30 mouse cellular contexts compared by ENCODE assay signal in the genomic region with DNA sequence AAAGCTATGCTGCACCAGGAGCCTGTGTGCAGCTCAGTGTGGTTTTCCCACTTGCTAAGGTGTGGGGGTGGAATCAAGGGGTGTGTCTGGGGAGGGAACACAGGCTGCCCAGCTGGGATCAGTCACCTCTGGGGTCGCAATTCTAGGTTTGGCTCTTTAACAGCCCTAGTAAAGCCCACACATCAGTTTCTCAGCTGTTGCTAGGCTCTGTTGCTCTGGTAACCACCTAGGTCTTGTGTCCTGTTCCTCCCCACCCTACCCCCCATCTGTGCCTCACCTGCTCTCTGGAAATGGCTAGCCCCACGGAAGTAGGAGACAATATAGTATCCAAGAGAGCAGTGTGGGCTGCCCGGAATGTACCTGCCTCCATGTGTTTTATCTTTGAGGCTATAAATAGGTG. TPM values are rescaled to one million over a fixed set of nuclear protein-coding genes. Genes with fewer than 3 reads are reported as not detected.
A peak's percentile ranks its signal among the peaks of the same experiment; 100 is the strongest.
DNase-seq lines count a peak whose midpoint lies in the region; ATAC-seq and TF ChIP-seq lines count a peak whose summit lies in the region.
"Had no signal": no experiment of that assay in that cellular context is flagged by ENCODE, and none has a peak within 500 bp of the region (broad histone marks: within the 10 kb centered on the region; RNA-seq: fewer than 3 reads in every experiment).

No protein-coding gene starts in this region.

- peaks cover 30% of the 10 kb centered on the region for H3K4me1 ChIP-seq in heart, embryonic 15.5 days (replicated peaks)
- H3K4me1 ChIP-seq in midbrain, embryonic 13.5 days (replicated peaks), result peaks cover 33% of the 10 kb centered on the region
- peaks cover 5% of the 10 kb centered on the region for H3K4me1 ChIP-seq in midbrain, postnatal 0 days (ENCODE audit: insufficient read depth, low read length)
- no peaks in the 10 kb centered on the region for H3K4me1 ChIP-seq in stomach, postnatal 0 days (replicated peaks; ENCODE audit: control insufficient read depth, insufficient read depth)

- no peak for DNase-seq in heart, postnatal 14 days
- no peak for DNase-seq in midbrain, postnatal 0 days (ENCODE audit: low spot score)
- peak; percentile 50 for DNase-seq in brain, adult 2 months (ENCODE audit: low read depth, low spot score)
- DNase-seq in stomach, postnatal 0 days (ENCODE audit: low spot score), result no peak
- no peak for DNase-seq in kidney, adult 11 months
- DNase-seq: adrenal gland, adult 8-10 months; B cell, adult 2 months; cerebellum, adult 8-10 months; cerebellum, postnatal 25 days; gastrocnemius, postnatal 10 days; kidney, adult 18-20 months; kidney, postnatal 25 days; liver, embryonic 13.5 days; lung, adult 18-20 months; lung, postnatal 4 days had no signal

- peak overlapping the region; percentile 18; the same call in 1 of the 2 replicates for H3K4me3 ChIP-seq in heart, embryonic 15.5 days
- no peak overlapping the region for H3K4me3 ChIP-seq in midbrain, embryonic 13.5 days (replicated peaks)
- H3K4me3 ChIP-seq in midbrain, postnatal 0 days (ENCODE audit: low read depth, low read length), result no peak overlapping the region
- H3K4me3 ChIP-seq in stomach, postnatal 0 days (ENCODE audit: low read depth, low read length), result no peak overlapping the region
- H3K4me3 ChIP-seq: embryonic facial prominence, embryonic 10.5 days; embryonic facial prominence, embryonic 15.5 days; forebrain, embryonic 12.5 days; kidney, embryonic 15.5 days; limb, embryonic 10.5 days; limb, embryonic 15.5 days; liver, embryonic 13.5 days; megakaryocyte, embryonic 14.5 days; midbrain, embryonic 12.5 days had no signal

- H3K36me3 ChIP-seq in heart, embryonic 15.5 days, result no peaks in the 10 kb centered on the region
- H3K36me3 ChIP-seq in midbrain, embryonic 13.5 days, result peaks cover 25% of the 10 kb centered on the region; the same call in 1 of the 2 replicates
- peaks cover 22% of the 10 kb centered on the region for H3K36me3 ChIP-seq in midbrain, postnatal 0 days (ENCODE audit: insufficient read depth, low read length)
- H3K36me3 ChIP-seq in stomach, postnatal 0 days (ENCODE audit: control insufficient read depth, insufficient read depth, low read length), result no peaks in the 10 kb centered on the region
- H3K36me3 ChIP-seq: embryonic facial prominence, embryonic 10.5 days; embryonic facial prominence, embryonic 15.5 days; forebrain, embryonic 12.5 days; kidney, embryonic 15.5 days; limb, embryonic 10.5 days; liver, embryonic 13.5 days; midbrain, embryonic 12.5 days had no signal

- peaks cover 45% of the 10 kb centered on the region for H3K27me3 ChIP-seq in heart, embryonic 15.5 days
- peaks cover 44% of the 10 kb centered on the region for H3K27me3 ChIP-seq in midbrain, embryonic 13.5 days
- H3K27me3 ChIP-seq in midbrain, postnatal 0 days (ENCODE audit: insufficient read depth, low read length), result peaks cover 10% of the 10 kb centered on the region; the same call in 1 of the 2 replicates
- H3K27me3 ChIP-seq in stomach, postnatal 0 days (ENCODE audit: control insufficient read depth, insufficient read depth, low read length), result no peaks in the 10 kb centered on the region; the same call in 1 of the 2 replicates

- H3K9ac ChIP-seq in heart, embryonic 15.5 days, result no peak overlapping the region
- 0 out of 2 replicates have a peak overlapping the region, but pooled peaks have one; percentile 32 for H3K9ac ChIP-seq in midbrain, embryonic 13.5 days (replicated peaks)
- H3K9ac ChIP-seq in midbrain, postnatal 0 days (replicated peaks; ENCODE audit: low read length, poor library complexity, severe bottlenecking), result no peak overlapping the region
- no peak overlapping the region for H3K9ac ChIP-seq in stomach, postnatal 0 days (ENCODE audit: low read length)
- H3K9ac ChIP-seq: embryonic facial prominence, embryonic 15.5 days; forebrain, embryonic 12.5 days; kidney, embryonic 15.5 days; limb, embryonic 15.5 days; liver, embryonic 13.5 days; midbrain, embryonic 12.5 days had no signal

- no peak for ATAC-seq in heart, embryonic 15.5 days (replicated peaks; ENCODE audit: insufficient number of reproducible peaks, insufficient read depth, low FRiP score, low read depth)
- no peak for ATAC-seq in midbrain, embryonic 13.5 days
- no peak for ATAC-seq in midbrain, postnatal 0 days (ENCODE audit: low FRiP score)
- peak; percentile 21; the same call in 1 of the 2 replicates for ATAC-seq in stomach, postnatal 0 days (ENCODE audit: low FRiP score, low TSS enrichment)
- ATAC-seq: hindbrain, postnatal 0 days; lung, postnatal 0 days had no signal

- H3K9me3 ChIP-seq in heart, embryonic 15.5 days (replicated peaks), result no peaks in the 10 kb centered on the region
- H3K9me3 ChIP-seq in midbrain, embryonic 13.5 days, result no peaks in the 10 kb centered on the region
- H3K9me3 ChIP-seq in midbrain, postnatal 0 days (ENCODE audit: low read length), result no peaks in the 10 kb centered on the region
- no peaks in the 10 kb centered on the region for H3K9me3 ChIP-seq in stomach, postnatal 0 days (ENCODE audit: control insufficient read depth, low read length)
- H3K9me3 ChIP-seq: embryonic facial prominence, embryonic 10.5 days; embryonic facial prominence, embryonic 15.5 days; forebrain, embryonic 12.5 days; kidney, embryonic 15.5 days; limb, embryonic 10.5 days; limb, embryonic 15.5 days; liver, embryonic 13.5 days; megakaryocyte, embryonic 14.5 days; midbrain, embryonic 12.5 days had no signal

- peak overlapping the region; percentile 31; the same call in 1 of the 2 replicates for H3K27ac ChIP-seq in heart, embryonic 15.5 days
- no peak overlapping the region for H3K27ac ChIP-seq in midbrain, embryonic 13.5 days
- no peak overlapping the region for H3K27ac ChIP-seq in midbrain, postnatal 0 days (ENCODE audit: low read depth, low read length)
- H3K27ac ChIP-seq in stomach, postnatal 0 days (replicated peaks), result no peak overlapping the region
- H3K27ac ChIP-seq: embryonic facial prominence, embryonic 15.5 days; forebrain, embryonic 12.5 days; hindbrain, postnatal 0 days; kidney, embryonic 15.5 days; limb, embryonic 10.5 days; limb, embryonic 15.5 days; liver, embryonic 13.5 days; midbrain, embryonic 12.5 days had no signal

- intact Hi-C loops in heart, postnatal 14 days (cut with DNase I), result no loop called here

- peak overlapping the region; percentile 50 for H3K4me2 ChIP-seq in heart, embryonic 15.5 days
- no peak overlapping the region for H3K4me2 ChIP-seq in midbrain, embryonic 13.5 days (replicated peaks)
- H3K4me2 ChIP-seq in midbrain, postnatal 0 days (ENCODE audit: low read depth, low read length, poor library complexity, severe bottlenecking), result no peak overlapping the region
- H3K4me2 ChIP-seq in stomach, postnatal 0 days (replicated peaks; ENCODE audit: low read depth), result no peak overlapping the region
- H3K4me2 ChIP-seq: embryonic facial prominence, embryonic 15.5 days; forebrain, embryonic 12.5 days; heart, embryonic 11.5 days; kidney, embryonic 15.5 days; limb, embryonic 15.5 days; liver, embryonic 13.5 days; midbrain, embryonic 12.5 days had no signal

- WGBS in heart, embryonic 15.5 days, result 27% methylated on average over 3 of the region's 3 CpGs
- 55% methylated on average over 3 of the region's 3 CpGs for WGBS in midbrain, embryonic 13.5 days
- 38% methylated on average over 3 of the region's 3 CpGs for WGBS in midbrain, postnatal 0 days
- WGBS in stomach, postnatal 0 days, result 16% methylated on average over 3 of the region's 3 CpGs

- TF ChIP-seq CTCF in midbrain, postnatal 0 days (IDR thresholded peaks at IDR 0.05), result no peak
- no peak for TF ChIP-seq CTCF in stomach, postnatal 0 days (IDR thresholded peaks at IDR 0.05; ENCODE audit: low read depth)

- no peak for TF ChIP-seq EP300 in stomach, postnatal 0 days (optimal IDR thresholded peaks at IDR 0.05)

RNA-seq across cellular contexts. Expression of gene Zfp384, which starts 5.2 kb away (rescaled TPM):
- polyA plus RNA-seq in heart, embryonic 15.5 days (2015; fragmentation: Nextera tagmentation; extraction: Ambion mirVana), result 9.0 and 12.4 TPM in 2 replicates
- 10 to 100 TPM; 24.4 to 24.8 TPM for total RNA-seq in heart, postnatal 14 days (2021)
- 18.8 and 23.1 TPM in 2 replicates for polyA plus RNA-seq in midbrain, embryonic 13.5 days (2015; fragmentation: Nextera tagmentation; extraction: Ambion mirVana)
- total RNA-seq in midbrain, postnatal 0 days (2014; rRNA removed), result 33.2 and 38.6 TPM in 2 replicates
- 9.0 and 9.7 TPM in 2 replicates for polyA plus RNA-seq in midbrain, postnatal 0 days (2015; fragmentation: Nextera tagmentation; extraction: Ambion mirVana)
- polyA plus RNA-seq in stomach, postnatal 0 days (2015; fragmentation: Nextera tagmentation; extraction: Ambion mirVana), result 7.0 and 7.2 TPM in 2 replicates

RNA-seq across cellular contexts. Expression of gene Pianp, which starts 7.2 kb away (rescaled TPM):
- 0.62 and 1.1 TPM in 2 replicates for polyA plus RNA-seq in heart, embryonic 15.5 days (2015; fragmentation: Nextera tagmentation; extraction: Ambion mirVana)
- total RNA-seq in heart, postnatal 14 days (2021), result under 1 TPM; 0.60 to 0.66 TPM
- 25.6 and 27.4 TPM in 2 replicates for polyA plus RNA-seq in midbrain, embryonic 13.5 days (2015; fragmentation: Nextera tagmentation; extraction: Ambion mirVana)
- 31.8 and 36.1 TPM in 2 replicates for total RNA-seq in midbrain, postnatal 0 days (2014; rRNA removed)
- polyA plus RNA-seq in midbrain, postnatal 0 days (2015; fragmentation: Nextera tagmentation; extraction: Ambion mirVana), result 97.0 and 97.5 TPM in 2 replicates
- 3.1 and 4.0 TPM in 2 replicates for polyA plus RNA-seq in stomach, postnatal 0 days (2015; fragmentation: Nextera tagmentation; extraction: Ambion mirVana)
- total RNA-seq: monocyte, adult 5-6 weeks; neutrophil, adult 5-6 weeks had no signal
- polyA plus RNA-seq: heart, embryonic 11.5 days had no signal

RNA-seq across cellular contexts. Expression of gene Ing4, which starts 35.9 kb away (rescaled TPM):
- 79.2 and 83.1 TPM in 2 replicates for polyA plus RNA-seq in heart, embryonic 15.5 days (2015; fragmentation: Nextera tagmentation; extraction: Ambion mirVana)
- total RNA-seq in heart, postnatal 14 days (2021), result 10 to 100 TPM; 40.6 to 41.9 TPM
- polyA plus RNA-seq in midbrain, embryonic 13.5 days (2015; fragmentation: Nextera tagmentation; extraction: Ambion mirVana), result 195 and 201 TPM in 2 replicates
- 60.4 and 69.8 TPM in 2 replicates for total RNA-seq in midbrain, postnatal 0 days (2014; rRNA removed)
- 97.8 and 104 TPM in 2 replicates for polyA plus RNA-seq in midbrain, postnatal 0 days (2015; fragmentation: Nextera tagmentation; extraction: Ambion mirVana)
- 72.5 and 77.4 TPM in 2 replicates for polyA plus RNA-seq in stomach, postnatal 0 days (2015; fragmentation: Nextera tagmentation; extraction: Ambion mirVana)

RNA-seq across cellular contexts. Expression of gene Cops7a, which starts 38.4 kb away (rescaled TPM):
- polyA plus RNA-seq in heart, embryonic 15.5 days (2015; fragmentation: Nextera tagmentation; extraction: Ambion mirVana), result 129 and 139 TPM in 2 replicates
- 10 to 100 TPM; 90.1 to 99.6 TPM for total RNA-seq in heart, postnatal 14 days (2021)
- 89.9 and 95.2 TPM in 2 replicates for polyA plus RNA-seq in midbrain, embryonic 13.5 days (2015; fragmentation: Nextera tagmentation; extraction: Ambion mirVana)
- 108 and 131 TPM in 2 replicates for total RNA-seq in midbrain, postnatal 0 days (2014; rRNA removed)
- 92.3 and 97.1 TPM in 2 replicates for polyA plus RNA-seq in midbrain, postnatal 0 days (2015; fragmentation: Nextera tagmentation; extraction: Ambion mirVana)
- polyA plus RNA-seq in stomach, postnatal 0 days (2015; fragmentation: Nextera tagmentation; extraction: Ambion mirVana), result 114 and 121 TPM in 2 replicates

RNA-seq across cellular contexts. Expression of gene Acrbp, which starts 45.8 kb away (rescaled TPM):
- 5.2 and 7.1 TPM in 2 replicates for polyA plus RNA-seq in heart, embryonic 15.5 days (2015; fragmentation: Nextera tagmentation; extraction: Ambion mirVana)
- total RNA-seq in heart, postnatal 14 days (2021), result 1 to 10 TPM; 3.8 to 4.5 TPM
- polyA plus RNA-seq in midbrain, embryonic 13.5 days (2015; fragmentation: Nextera tagmentation; extraction: Ambion mirVana), result 15.8 and 19.7 TPM in 2 replicates
- 6.9 and 12.6 TPM in 2 replicates for total RNA-seq in midbrain, postnatal 0 days (2014; rRNA removed)
- polyA plus RNA-seq in midbrain, postnatal 0 days (2015; fragmentation: Nextera tagmentation; extraction: Ambion mirVana), result 7.2 and 7.8 TPM in 2 replicates
- 2.5 and 2.6 TPM in 2 replicates for polyA plus RNA-seq in stomach, postnatal 0 days (2015; fragmentation: Nextera tagmentation; extraction: Ambion mirVana)
